In genomic region chr6:126907378-126907777, GRCm38 (mm10) we compare ENCODE assay signal across 41 mouse cellular contexts. TPM values are rescaled to one million over a fixed set of nuclear protein-coding genes. Genes with fewer than 3 reads are reported as not detected.
"Had no signal": no experiment of that assay in that cellular context is flagged by ENCODE, and none has a peak within 500 bp of the region (broad histone marks: within the 10 kb centered on the region; RNA-seq: fewer than 3 reads in every experiment).

No protein-coding gene starts in this region.

- H3K27me3 ChIP-seq: limb, embryonic 12.5 days; limb, embryonic 13.5 days; limb, embryonic 15.5 days; liver, embryonic 12.5 days; liver, embryonic 13.5 days; liver, embryonic 15.5 days; lung, embryonic 15.5 days; midbrain, embryonic 12.5 days; midbrain, embryonic 13.5 days; midbrain, embryonic 15.5 days had no signal

- H3K36me3 ChIP-seq: limb, embryonic 10.5 days; limb, embryonic 12.5 days; limb, embryonic 13.5 days; limb, embryonic 15.5 days; liver, embryonic 12.5 days; liver, embryonic 13.5 days; liver, embryonic 15.5 days; lung, embryonic 15.5 days; midbrain, embryonic 10.5 days; midbrain, embryonic 12.5 days; midbrain, embryonic 13.5 days; midbrain, embryonic 15.5 days had no signal

- H3K9ac ChIP-seq: limb, embryonic 12.5 days; limb, embryonic 13.5 days; limb, embryonic 15.5 days; liver, embryonic 12.5 days; liver, embryonic 13.5 days; liver, embryonic 14.5 days; liver, embryonic 15.5 days; liver, postnatal 0 days; lung, embryonic 14.5 days; lung, embryonic 15.5 days; midbrain, embryonic 12.5 days; midbrain, embryonic 13.5 days; midbrain, embryonic 15.5 days had no signal

- H3K4me1 ChIP-seq: limb, embryonic 10.5 days; limb, embryonic 12.5 days; limb, embryonic 13.5 days; limb, embryonic 15.5 days; liver, embryonic 12.5 days; liver, embryonic 13.5 days; liver, embryonic 15.5 days; lung, embryonic 15.5 days; megakaryocyte, embryonic 14.5 days; midbrain, embryonic 10.5 days; midbrain, embryonic 12.5 days; midbrain, embryonic 13.5 days; midbrain, embryonic 15.5 days had no signal

- H3K9me3 ChIP-seq: limb, embryonic 10.5 days; limb, embryonic 12.5 days; limb, embryonic 13.5 days; limb, embryonic 15.5 days; liver, embryonic 12.5 days; liver, embryonic 13.5 days; liver, embryonic 15.5 days; lung, embryonic 15.5 days; megakaryocyte, embryonic 14.5 days; midbrain, embryonic 10.5 days; midbrain, embryonic 12.5 days; midbrain, embryonic 13.5 days; midbrain, embryonic 15.5 days had no signal

- H3K4me2 ChIP-seq: limb, embryonic 12.5 days; limb, embryonic 13.5 days; limb, embryonic 15.5 days; liver, embryonic 11.5 days; liver, embryonic 12.5 days; liver, embryonic 13.5 days; liver, embryonic 15.5 days; lung, embryonic 14.5 days; lung, embryonic 15.5 days; midbrain, embryonic 11.5 days; midbrain, embryonic 12.5 days; midbrain, embryonic 13.5 days; midbrain, embryonic 15.5 days had no signal

- H3K27ac ChIP-seq: limb, embryonic 10.5 days; limb, embryonic 12.5 days; limb, embryonic 13.5 days; limb, embryonic 15.5 days; liver, embryonic 12.5 days; liver, embryonic 13.5 days; liver, embryonic 14.5 days; liver, embryonic 15.5 days; lung, embryonic 15.5 days; macrophage; midbrain, embryonic 10.5 days; midbrain, embryonic 12.5 days; midbrain, embryonic 13.5 days; midbrain, embryonic 15.5 days had no signal

- DNase-seq: left cerebral cortex, postnatal 4 days; liver; liver, embryonic 13.5 days; liver, postnatal 0 days; lung, adult 18-20 months; lung, adult 2 months; lung, embryonic 14.5 days; lung, postnatal 10 days; lung, postnatal 14 days; lung, postnatal 36 days; lung, postnatal 4 days; midbrain, embryonic 14.5 days had no signal

- H3K4me3 ChIP-seq: limb, embryonic 10.5 days; limb, embryonic 12.5 days; limb, embryonic 13.5 days; limb, embryonic 15.5 days; liver, embryonic 12.5 days; liver, embryonic 13.5 days; liver, embryonic 15.5 days; lung, embryonic 15.5 days; megakaryocyte, embryonic 14.5 days; midbrain, embryonic 10.5 days; midbrain, embryonic 12.5 days; midbrain, embryonic 13.5 days; midbrain, embryonic 15.5 days; myocyte had no signal

- ATAC-seq: liver, embryonic 12.5 days; liver, postnatal 0 days; lung, postnatal 0 days; midbrain, embryonic 13.5 days; midbrain, embryonic 15.5 days; midbrain, embryonic 16.5 days had no signal

RNA-seq across cellular contexts. Expression of gene Dyrk4, which starts 14.3 kb away (rescaled TPM):
- total RNA-seq: left cerebral cortex, postnatal 4 days; liver, adult 2 months; megakaryocyte progenitor cell, adult 5-6 weeks; midbrain, postnatal 0 days; monocyte, adult 5-6 weeks had no signal
- polyA plus RNA-seq: limb, embryonic 10.5 days; limb, embryonic 11.5 days; limb, embryonic 12.5 days; limb, embryonic 13.5 days; limb, embryonic 15.5 days; liver, adult 2 months; liver, embryonic 11.5 days; liver, embryonic 12.5 days; liver, embryonic 13.5 days; liver, embryonic 15.5 days; macrophage; midbrain, embryonic 12.5 days; midbrain, embryonic 14.5 days; midbrain, embryonic 15.5 days; midbrain, embryonic 16.5 days had no signal

RNA-seq across cellular contexts. Expression of gene Akap3, which starts 54.5 kb away (rescaled TPM):
- total RNA-seq: megakaryocyte progenitor cell, adult 5-6 weeks; megakaryocyte, adult 5-6 weeks; megakaryocyte-erythroid progenitor cell, adult 5-6 weeks had no signal
- polyA plus RNA-seq: limb, embryonic 10.5 days; limb, embryonic 11.5 days; limb, embryonic 12.5 days; limb, embryonic 13.5 days; limb, embryonic 15.5 days; liver, adult 2 months; liver, embryonic 11.5 days; liver, embryonic 12.5 days; liver, embryonic 13.5 days; liver, embryonic 14.5 days; liver, embryonic 15.5 days; liver, embryonic 16.5 days; liver, postnatal 0 days; lung, adult 2 months; lung, embryonic 15.5 days; lung, embryonic 16.5 days; lung, postnatal 0 days; neural tube, embryonic 11.5 days had no signal
